Mouse (Mus musculus) thymus, postnatal 14 days (tissue): ENCODE measurements around the gene Rnf169.

Experiments
- DNase-seq: peaks from one replicate; pipeline ENCODE4 v3.0.0; 2021

Rnf169 gene

DNA sequence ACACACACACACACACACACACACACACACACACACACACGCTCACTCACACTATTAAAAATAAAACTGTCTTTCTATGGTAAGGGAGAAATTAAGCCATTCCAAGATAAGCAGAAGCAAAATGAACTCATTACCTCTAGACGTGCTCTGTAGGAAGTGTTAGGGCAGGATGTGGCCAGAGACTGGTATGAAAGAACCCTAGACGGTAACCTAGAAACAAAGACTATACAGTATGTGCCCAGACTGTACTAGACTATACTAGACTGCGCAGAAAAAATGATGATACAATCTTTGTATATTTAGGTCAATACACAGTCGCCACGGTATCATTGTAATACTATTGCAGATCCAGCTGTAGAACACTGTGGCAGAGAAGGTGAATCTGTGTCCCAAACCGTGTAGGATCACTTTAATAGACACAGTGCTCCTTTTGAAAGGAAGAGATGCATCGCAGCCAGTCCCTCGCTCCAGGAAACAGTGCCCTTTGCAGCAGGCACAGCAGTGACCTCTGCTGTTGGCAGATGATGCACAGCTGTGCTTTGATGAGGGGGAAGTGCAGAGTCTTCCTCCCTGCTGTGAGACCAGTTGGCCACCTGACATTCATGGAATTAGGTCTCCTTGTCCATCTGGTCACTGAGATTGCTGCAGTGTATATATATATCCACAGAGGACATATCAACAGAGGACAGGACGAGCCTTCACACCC is 90.9 kb downstream of the Rnf169 start:
- peak; percentile 84 for DNase-seq

DNA sequence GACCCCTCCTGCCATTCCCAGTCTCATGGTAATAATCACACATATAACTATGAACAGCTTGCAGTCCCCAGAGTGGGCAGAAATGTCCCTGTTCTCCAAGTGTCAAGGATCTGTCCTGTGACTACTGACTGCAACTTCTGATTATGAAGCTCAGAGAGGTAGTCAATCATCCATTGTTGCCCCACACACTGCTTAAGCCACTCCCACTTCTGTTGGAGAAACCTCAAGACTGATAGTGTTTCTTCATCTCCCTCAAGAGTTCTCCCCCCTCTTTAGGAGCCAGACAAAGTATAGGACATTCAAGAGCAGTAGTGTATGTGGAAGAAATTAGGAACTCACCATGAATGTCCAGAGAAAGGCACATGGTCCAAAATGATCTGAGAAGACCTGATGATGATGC is 92.5 kb downstream of the Rnf169 start:
- DNase-seq = no peak

DNA sequence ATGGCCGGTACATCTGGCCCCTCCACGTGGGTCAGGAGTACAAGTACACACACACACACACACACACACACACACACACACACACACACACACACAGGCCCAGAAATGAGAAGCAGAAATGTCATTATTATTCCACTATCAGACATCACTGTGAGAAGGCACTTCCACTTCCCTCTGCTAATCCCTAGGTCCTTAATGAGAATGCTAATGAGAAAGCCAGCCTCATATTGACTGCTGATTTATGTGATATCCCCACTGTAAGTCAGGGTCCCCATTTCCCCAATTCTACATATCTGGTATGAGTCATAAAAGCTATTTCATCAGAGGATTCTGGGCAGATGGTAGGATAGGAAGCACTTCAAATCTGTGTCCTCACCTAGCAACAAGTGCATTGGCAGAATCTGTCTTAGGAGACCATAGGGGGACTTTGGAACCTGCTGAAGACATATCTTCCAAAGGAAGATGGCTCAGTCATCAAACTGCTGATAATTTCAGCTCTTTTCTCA is 93.0 kb downstream of the Rnf169 start:
- no peak for DNase-seq

DNA sequence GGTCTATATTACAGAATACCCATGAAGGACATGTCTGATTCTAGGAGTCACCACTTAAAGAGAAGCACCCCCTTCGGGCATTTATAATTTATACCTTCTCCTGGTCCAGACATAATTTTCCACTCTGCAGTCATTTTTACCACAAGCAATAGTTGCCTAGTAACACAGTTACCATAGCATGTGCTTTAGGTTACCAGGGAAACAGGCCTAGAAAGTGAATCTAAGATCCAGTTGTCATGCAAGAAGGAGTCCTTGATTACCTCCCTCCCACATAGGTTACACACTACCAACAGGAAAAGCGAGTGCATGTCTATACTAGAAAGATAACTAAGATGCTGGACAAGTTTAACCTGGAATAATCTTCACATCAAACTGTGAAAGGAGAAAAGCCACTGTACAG is 102.0 kb downstream of the Rnf169 start:
- DNase-seq = no peak

DNA sequence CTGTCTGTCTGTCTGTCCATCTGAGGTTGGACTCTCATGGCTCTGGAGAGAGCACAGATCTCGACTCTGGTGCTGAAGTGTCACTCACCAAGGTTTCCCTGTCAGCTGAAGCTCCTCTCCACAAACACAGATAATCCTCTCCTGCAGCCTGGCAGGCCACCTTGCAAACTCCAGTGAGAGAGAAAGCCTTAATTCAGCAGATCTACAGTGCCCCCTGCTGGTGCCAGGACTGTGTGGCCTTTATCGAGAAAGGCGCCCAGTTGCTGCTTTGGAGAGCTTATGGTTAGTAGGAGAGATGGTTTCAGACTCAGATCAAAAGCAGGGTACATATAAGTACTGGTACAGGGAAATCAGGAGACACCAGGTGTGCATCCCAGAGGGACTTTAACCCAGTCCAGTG is 103.9 kb downstream of the Rnf169 start:
- DNase-seq = peak; percentile 92

DNA sequence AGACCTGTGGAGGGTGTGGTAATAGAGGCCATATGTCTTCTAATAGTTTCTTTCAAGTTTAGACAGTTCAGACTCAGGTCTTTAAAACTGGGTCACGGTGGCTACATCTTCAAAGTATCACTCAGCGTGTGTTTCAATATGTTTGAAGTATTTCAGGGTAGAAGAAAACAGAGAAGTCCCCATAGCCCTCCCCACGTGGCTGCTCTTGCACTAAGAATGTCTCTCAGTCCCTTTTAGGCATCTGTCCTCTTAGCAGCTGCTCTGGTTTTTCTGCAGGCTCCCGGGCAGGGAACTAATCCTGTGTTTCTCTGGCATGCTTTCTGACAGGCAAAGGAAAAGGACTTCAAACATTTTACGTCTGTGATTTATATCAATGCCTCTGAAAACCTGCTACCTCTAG is 104.4 kb downstream of the Rnf169 start:
- peak; percentile 54 for DNase-seq

DNA sequence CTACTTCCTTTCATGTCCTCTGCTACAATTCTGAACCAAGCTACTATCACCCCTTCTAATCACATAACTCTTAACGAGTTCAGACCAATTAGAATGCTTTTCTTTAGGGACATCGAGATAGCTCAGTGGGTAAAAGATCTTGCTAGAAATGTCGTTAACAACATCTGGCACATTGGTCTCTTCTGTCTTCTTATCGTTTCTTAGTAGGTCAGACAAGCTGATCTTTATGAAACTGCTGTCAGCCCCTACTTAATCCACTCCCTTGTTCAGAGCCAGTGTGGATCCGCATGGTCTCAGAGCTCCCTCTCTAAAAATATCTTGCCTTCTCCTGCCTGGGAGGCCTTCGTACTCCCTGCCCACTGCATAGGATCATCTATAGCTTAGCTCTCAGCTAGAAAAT is 106.3 kb downstream of the Rnf169 start:
- no peak for DNase-seq
